Mouse (Mus musculus) midbrain, embryonic 14.5 days (tissue): ENCODE results near the gene Clpx. TPM values are rescaled to one million over a fixed set of nuclear protein-coding genes. Genes with fewer than 3 reads are reported as not detected.

ENCODE experiments used
- ATAC-seq: fragments of 200-750 bp; cut with Nextera tagmentation; 2 replicates; pipeline ENCODE4 v1.8.0; 2017; ENCODE audit warnings: moderate number of reproducible peaks, moderate library complexity; ENCODE audit not compliant: low FRiP score, low TSS enrichment
- DNase-seq: peaks from one replicate; pipeline ENCODE4 v3.0.0-alpha.2; 2015
- H3K27ac ChIP-seq: fragments of 300-500 bp; sonication (generic); replicated peaks from 2 replicates; pipeline ENCODE4 v1.5.1; 2014; ENCODE audit warnings: mild to moderate bottlenecking, low read depth, low read length, moderate library complexity
- H3K27me3 ChIP-seq: fragments of 300-500 bp; sonication (generic); 2 replicates; pipeline ENCODE4 v1.6.1; 2014; ENCODE audit warnings: low read length, control low read depth, mixed read lengths; ENCODE audit not compliant: control insufficient read depth, insufficient read depth
- H3K36me3 ChIP-seq: fragments of 300-500 bp; sonication (generic); 2 replicates; pipeline ENCODE4 v1.6.1; 2014; ENCODE audit warnings: low read length, control low read depth; ENCODE audit not compliant: control insufficient read depth, insufficient read depth
- H3K4me1 ChIP-seq: fragments of 300-500 bp; sonication (generic); 2 replicates; pipeline ENCODE4 v1.6.1; 2014; ENCODE audit warnings: mild to moderate bottlenecking, antibody characterized with exemption, low read length, control low read depth; ENCODE audit not compliant: control insufficient read depth, insufficient read depth
- H3K4me2 ChIP-seq: fragments of 300-500 bp; sonication (generic); 2 replicates; pipeline ENCODE4 v1.6.1; 2014; ENCODE audit warnings: mild to moderate bottlenecking, low read length, moderate library complexity
- H3K4me3 ChIP-seq: fragments of 300-500 bp; sonication (generic); replicated peaks from 2 replicates; pipeline ENCODE4 v1.5.1; 2014; ENCODE audit warnings: low read depth, low read length
- H3K9ac ChIP-seq: fragments of 300-500 bp; sonication (generic); replicated peaks from 2 replicates; pipeline ENCODE4 v1.6.1; 2014; ENCODE audit warnings: mild to moderate bottlenecking, low read length, moderate library complexity
- H3K9me3 ChIP-seq: fragments of 300-500 bp; sonication (generic); 2 replicates; pipeline ENCODE4 v1.6.1; 2016; ENCODE audit warnings: low read length, control low read depth, mixed read lengths; ENCODE audit not compliant: control insufficient read depth
- WGBS: fragments of 180-500 bp; shearing (Covaris S2); extraction: QIAGEN DNeasy Blood & Tissue Kit; methylation state at CpG from one replicate; pipeline ENCODE4 v1.1.7; 2014; 5-methylcytosine and 5-hydroxymethylcytosine counted together
- polyA plus RNA-seq: library from polyadenylated mRNA; unstranded; fragments of >200 nt; fragmentation: Nextera tagmentation; extraction: Ambion mirVana; gene quantifications from 2 replicates; pipeline ENCODE4 v1.2.1, GENCODE M21; 2014

The Clpx gene
- polyA plus RNA-seq, 1 experiment from 2014 or later = 45.6 TPM

DNA sequence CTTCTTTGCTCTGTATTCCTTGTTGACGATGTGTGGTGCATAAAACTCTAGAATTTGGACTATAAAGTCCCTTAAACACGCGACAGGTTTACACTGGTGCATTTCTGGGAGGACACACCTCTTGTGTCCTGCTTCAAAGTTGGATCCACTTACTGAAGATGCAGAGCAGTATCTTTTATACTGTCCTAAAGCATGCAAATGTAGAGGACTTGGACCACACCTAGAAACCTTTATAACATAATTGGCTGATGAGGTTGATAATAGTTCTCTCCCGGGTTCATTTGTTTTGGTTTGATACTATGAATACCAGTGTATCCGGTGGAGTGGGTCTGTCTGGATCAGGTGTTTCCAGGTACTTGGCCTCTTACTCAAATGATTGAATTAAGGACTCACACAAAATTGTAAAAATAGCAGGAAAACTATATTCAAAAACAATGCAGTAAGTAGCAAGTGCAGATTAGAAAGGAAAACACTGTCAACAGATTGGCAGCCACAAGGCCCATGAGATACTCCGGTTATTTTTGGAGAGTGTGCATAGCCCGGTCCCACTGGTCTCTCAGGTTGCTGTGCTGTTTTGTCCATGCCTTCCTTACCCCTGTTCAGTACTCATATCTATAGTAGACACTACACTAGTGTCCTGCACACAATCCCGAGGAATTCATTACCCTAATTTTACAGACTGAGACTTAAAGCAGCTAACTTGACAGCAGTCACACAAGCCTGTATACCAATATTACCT is 53.2 kb downstream of the Clpx start:
- H3K4me1 ChIP-seq = peaks cover 11% of the 10 kb centered on the region
- no peaks in the 10 kb centered on the region for H3K9me3 ChIP-seq
- ATAC-seq = no peak
- 56% methylated on average over 8 of the region's 8 CpGs for WGBS
- peak overlapping the region; percentile 93 for H3K9ac ChIP-seq
- peak overlapping the region; percentile 95 for H3K4me2 ChIP-seq
- no peaks in the 10 kb centered on the region for H3K27me3 ChIP-seq
- H3K4me3 ChIP-seq = peak overlapping the region; percentile 96
- DNase-seq = no peak
- H3K36me3 ChIP-seq = no peaks in the 10 kb centered on the region
- no peak overlapping the region for H3K27ac ChIP-seq

DNA sequence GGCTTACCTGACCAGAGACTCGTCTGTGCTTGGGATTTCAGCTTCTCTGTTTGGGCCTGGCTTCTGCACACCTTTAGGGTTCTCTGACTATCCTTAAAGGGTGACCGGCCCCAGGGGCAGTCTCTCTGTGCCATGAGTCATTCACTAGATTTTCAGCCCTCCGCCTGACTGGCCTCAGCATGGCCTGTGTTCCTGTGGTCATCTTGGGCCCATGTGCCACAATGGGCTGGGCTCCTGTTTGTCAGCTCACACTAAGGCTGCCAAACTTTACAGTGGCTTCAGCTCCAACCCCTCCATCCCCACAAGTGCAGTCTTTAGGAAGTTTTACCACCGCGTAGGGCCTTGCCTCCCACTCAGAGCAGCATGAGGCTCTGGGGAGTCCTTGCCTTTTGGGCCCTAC is 59.2 kb downstream of the Clpx start:
- 90% methylated on average over 5 of the region's 5 CpGs for WGBS
- no peak overlapping the region for H3K4me3 ChIP-seq
- DNase-seq (no peak), ATAC-seq (no peak)
- no peak overlapping the region for H3K9ac ChIP-seq
- no peak overlapping the region for H3K4me2 ChIP-seq
- no peaks in the 10 kb centered on the region for H3K27me3 ChIP-seq
- H3K36me3 ChIP-seq = peaks cover 38% of the 10 kb centered on the region
- no peak overlapping the region for H3K27ac ChIP-seq
- no peaks in the 10 kb centered on the region for H3K4me1 ChIP-seq
- no peaks in the 10 kb centered on the region for H3K9me3 ChIP-seq

DNA sequence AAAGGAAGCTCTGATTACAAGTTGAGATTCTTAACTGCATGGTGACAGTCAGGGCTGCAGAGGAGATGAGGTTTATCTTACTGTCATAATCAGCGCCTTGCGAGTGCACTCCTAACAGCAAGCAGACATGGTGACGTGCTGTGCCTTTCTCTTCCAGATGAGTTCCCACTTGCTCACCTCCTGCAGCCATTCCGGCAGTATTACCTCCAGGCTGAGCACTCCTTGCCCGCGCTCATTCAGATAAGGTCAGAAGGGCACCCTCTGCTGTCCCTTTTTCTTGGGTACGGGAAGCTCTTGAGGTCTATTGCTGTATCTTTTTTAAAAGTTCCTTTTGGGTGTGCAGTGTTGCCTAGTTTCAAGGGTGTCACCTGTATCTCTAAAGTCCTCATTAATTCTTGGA is 62.5 kb downstream of the Clpx start:
- no peak for ATAC-seq
- Histone ChIP-seq H3K27ac (no peak overlapping the region), H3K4me2 (no peak overlapping the region), H3K27me3 (no peaks in the 10 kb centered on the region), H3K9me3 (no peaks in the 10 kb centered on the region), H3K4me1 (no peaks in the 10 kb centered on the region), H3K9ac (no peak overlapping the region), H3K36me3 (peaks cover 68% of the 10 kb centered on the region), H3K4me3 (no peak overlapping the region)
- no peak for DNase-seq
- WGBS = 86% methylated on average over 7 of the region's 7 CpGs

DNA sequence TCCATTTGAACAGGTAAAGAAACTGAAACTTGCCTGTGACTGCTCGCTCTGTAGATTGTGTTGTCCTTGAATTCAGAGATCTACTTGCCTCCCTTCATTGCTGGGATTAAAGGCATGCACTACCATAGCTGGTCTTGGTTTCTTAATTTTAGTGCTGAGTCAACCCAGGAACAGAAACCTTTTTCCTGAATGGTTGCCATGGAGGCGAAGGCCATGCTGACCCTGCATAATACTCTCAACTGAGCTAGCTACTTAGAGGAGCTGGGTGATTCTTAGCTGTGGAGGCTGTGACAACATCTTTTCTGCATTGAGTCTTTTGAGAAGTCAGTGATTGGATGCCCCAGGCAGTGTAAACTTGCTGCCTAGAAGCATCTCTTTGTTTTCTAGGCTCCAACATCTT is 62.9 kb downstream of the Clpx start:
- no peak for ATAC-seq
- no peak overlapping the region for H3K4me2 ChIP-seq
- WGBS = 91% methylated on average over 2 of the region's 2 CpGs

DNA sequence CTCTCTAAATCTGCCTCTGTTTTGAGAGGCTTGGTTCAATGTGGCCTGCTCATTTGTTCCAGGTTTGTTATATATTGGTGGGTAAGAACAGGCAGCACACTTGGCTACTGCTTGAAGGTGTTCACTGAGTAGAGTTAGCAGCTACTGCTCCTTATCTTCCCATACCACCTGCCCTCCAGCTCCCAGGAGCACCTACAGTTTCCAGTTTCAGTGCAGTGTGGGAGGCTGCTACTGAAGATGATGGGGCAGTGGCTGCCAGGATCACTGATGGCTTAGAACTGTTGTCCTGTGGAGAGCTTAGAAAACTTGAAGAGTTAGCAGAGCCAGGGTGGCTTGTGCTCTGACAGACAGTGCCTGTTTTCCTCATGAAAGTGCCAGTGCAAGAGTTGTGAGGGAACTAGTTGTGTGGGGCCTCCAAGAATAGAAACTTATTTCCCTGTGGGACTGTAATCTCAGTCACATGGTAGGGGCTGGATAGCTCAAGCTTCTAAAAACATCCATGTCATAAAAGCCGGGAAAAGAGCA is 65.0 kb downstream of the Clpx start:
- peaks cover 71% of the 10 kb centered on the region for H3K36me3 ChIP-seq
- no peaks in the 10 kb centered on the region for H3K27me3 ChIP-seq
- H3K9me3 ChIP-seq = no peaks in the 10 kb centered on the region
- H3K4me2 ChIP-seq = no peak overlapping the region
- H3K27ac ChIP-seq = no peak overlapping the region
- H3K4me3 ChIP-seq = no peak overlapping the region
- 98% methylated on average over 1 of the region's 1 CpGs for WGBS
- no peak overlapping the region for H3K9ac ChIP-seq
- ATAC-seq (no peak), DNase-seq (no peak)
- no peaks in the 10 kb centered on the region for H3K4me1 ChIP-seq

More for the DNA sequence above, 62.9 kb downstream of the Clpx start:
- Histone ChIP-seq H3K4me1 (no peaks in the 10 kb centered on the region), H3K9me3 (no peaks in the 10 kb centered on the region), H3K27ac (no peak overlapping the region), H3K27me3 (no peaks in the 10 kb centered on the region), H3K4me3 (no peak overlapping the region), H3K36me3 (peaks cover 71% of the 10 kb centered on the region), H3K9ac (no peak overlapping the region)
- DNase-seq = no peak

DNA sequence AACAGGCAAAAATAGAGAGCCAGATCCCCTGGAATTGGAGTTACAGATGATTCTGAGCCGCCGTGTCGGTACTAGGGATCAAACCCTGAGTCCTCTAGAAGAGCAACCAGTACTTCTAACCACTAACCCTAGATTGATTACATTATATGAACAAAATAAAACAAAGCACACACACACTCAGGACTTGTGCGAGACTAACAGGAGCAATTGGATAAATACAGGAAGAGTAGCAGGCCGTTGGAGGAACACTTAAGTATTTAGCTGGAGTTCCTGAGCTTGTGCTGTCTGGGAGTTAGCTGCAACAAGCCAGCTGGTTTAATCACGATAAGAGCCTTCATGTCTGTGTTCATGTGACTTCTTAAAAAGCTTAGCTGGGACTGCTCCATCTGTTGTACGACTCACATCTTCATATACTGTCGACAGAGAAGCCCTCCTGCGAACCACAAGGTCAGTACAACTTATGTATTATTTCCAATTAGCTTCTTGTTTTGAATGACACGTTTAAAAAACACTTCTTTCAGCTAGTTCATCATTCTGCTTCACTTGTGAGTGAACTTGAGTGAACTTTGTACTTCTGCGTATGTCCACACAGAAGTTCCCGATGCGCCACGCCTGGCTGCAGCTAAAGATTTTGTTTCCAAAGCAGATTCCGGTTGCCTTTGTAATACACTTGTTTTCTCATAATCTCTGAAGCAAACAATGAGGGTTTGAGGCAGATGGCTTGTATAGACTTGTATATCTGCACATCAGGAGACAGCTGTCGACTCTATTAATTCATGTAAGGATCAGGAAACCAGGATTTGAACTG is 66.8 kb downstream of the Clpx start, which contains the start of gene Ubap1l:
Gene Ubap1l, plus strand, starts transcription at position 401 of the 808 bp plus-strand sequence.
- no peaks in the 10 kb centered on the region for H3K27me3 ChIP-seq
- peaks cover 57% of the 10 kb centered on the region for H3K36me3 ChIP-seq
- 88% methylated on average over 16 of the region's 16 CpGs for WGBS
- H3K4me1 ChIP-seq = no peaks in the 10 kb centered on the region
- no peak within 1 kb of the TSS for H3K4me3 ChIP-seq
- DNase-seq (no peak), ATAC-seq (no peak)
- no peak within 1 kb of the TSS for H3K9ac ChIP-seq
- H3K4me2 ChIP-seq = no peak within 1 kb of the TSS
- no peaks in the 10 kb centered on the region for H3K9me3 ChIP-seq
- no peak within 1 kb of the TSS for H3K27ac ChIP-seq

DNA sequence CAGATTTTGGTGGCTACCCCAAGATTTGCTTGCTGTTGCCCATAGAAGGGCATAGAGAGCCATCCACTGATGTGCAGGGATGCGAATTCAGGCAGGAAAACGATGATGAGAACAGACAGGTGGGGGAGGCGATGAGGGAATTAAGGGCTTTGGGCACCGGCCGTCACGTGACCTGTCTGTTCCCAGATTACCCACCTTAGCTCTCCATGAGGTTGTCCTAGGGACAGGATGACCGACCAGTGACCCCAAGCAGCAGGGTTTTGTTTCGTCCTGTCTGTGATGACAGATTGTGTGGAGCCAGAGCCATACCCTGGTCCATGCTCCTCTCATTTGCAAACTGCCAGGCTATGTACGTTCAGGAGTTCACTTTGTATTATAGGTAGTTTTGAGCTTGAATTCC is 69.6 kb downstream of the Clpx start:
- H3K27me3 ChIP-seq = no peaks in the 10 kb centered on the region
- ATAC-seq (no peak), DNase-seq (no peak)
- 75% methylated on average over 9 of the region's 9 CpGs for WGBS
- peaks cover 30% of the 10 kb centered on the region for H3K36me3 ChIP-seq
- no peak overlapping the region for H3K9ac ChIP-seq
- no peak overlapping the region for H3K4me3 ChIP-seq
- H3K4me2 ChIP-seq = no peak overlapping the region
- no peaks in the 10 kb centered on the region for H3K9me3 ChIP-seq
- no peaks in the 10 kb centered on the region for H3K4me1 ChIP-seq
- no peak overlapping the region for H3K27ac ChIP-seq

DNA sequence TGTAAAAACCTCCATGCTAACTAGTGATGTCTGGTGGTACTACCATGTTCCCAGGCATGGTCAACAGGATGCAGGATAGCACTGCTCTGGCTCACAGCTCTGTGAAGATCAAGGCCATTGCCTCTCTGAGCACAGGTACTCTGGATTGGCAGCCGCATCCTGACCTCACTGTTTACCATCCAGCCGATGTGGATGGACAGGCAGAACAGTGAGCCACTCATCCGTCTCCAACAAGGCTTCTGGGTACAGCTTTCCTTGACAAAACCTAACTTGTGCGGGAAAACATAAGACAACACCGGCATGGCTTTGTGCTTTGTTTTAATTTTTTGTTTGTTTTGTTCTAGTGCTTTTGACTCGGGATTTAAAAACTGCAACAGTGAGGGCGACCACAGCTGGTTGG is 71.7 kb downstream of the Clpx start:
- no peaks in the 10 kb centered on the region for H3K4me1 ChIP-seq
- H3K4me3 ChIP-seq = no peak overlapping the region
- 89% methylated on average over 7 of the region's 7 CpGs for WGBS
- H3K27me3 ChIP-seq = no peaks in the 10 kb centered on the region
- no peak overlapping the region for H3K9ac ChIP-seq
- H3K4me2 ChIP-seq = no peak overlapping the region
- ATAC-seq = no peak
- peaks cover 17% of the 10 kb centered on the region for H3K36me3 ChIP-seq
- H3K27ac ChIP-seq = no peak overlapping the region
- H3K9me3 ChIP-seq = no peaks in the 10 kb centered on the region
- DNase-seq = no peak
